In genomic region chr1:193060167-193060566, GRCm38 (mm10) we compare ENCODE assay signal across 11 mouse cellular contexts. TPM values are rescaled to one million over a fixed set of nuclear protein-coding genes. Genes with fewer than 3 reads are reported as not detected.
"Had no signal": no experiment of that assay in that cellular context is flagged by ENCODE, and none has a peak within 500 bp of the region (broad histone marks: within the 10 kb centered on the region; RNA-seq: fewer than 3 reads in every experiment).

No protein-coding gene starts in this region.

- H3K9ac ChIP-seq: liver, embryonic 13.5 days; liver, postnatal 0 days; lung, embryonic 15.5 days; midbrain, embryonic 13.5 days; neural tube, embryonic 15.5 days had no signal

- H3K4me3 ChIP-seq: liver, embryonic 13.5 days; lung, embryonic 15.5 days; midbrain, embryonic 13.5 days; myocyte; neural tube, embryonic 15.5 days had no signal

- H3K36me3 ChIP-seq: liver, embryonic 13.5 days; lung, embryonic 15.5 days; midbrain, embryonic 13.5 days; neural tube, embryonic 15.5 days had no signal

- DNase-seq: kidney, adult 18-20 months; kidney, postnatal 10 days; kidney, postnatal 4 days; liver, embryonic 13.5 days; liver, postnatal 0 days; lung, postnatal 14 days had no signal

- H3K4me2 ChIP-seq: liver, embryonic 13.5 days; lung, embryonic 15.5 days; midbrain, embryonic 13.5 days; neural tube, embryonic 15.5 days had no signal

- H3K4me1 ChIP-seq: liver, embryonic 13.5 days; lung, embryonic 15.5 days; midbrain, embryonic 13.5 days; neural tube, embryonic 15.5 days had no signal

- H3K27me3 ChIP-seq: liver, embryonic 13.5 days; lung, embryonic 15.5 days; midbrain, embryonic 13.5 days; neural tube, embryonic 15.5 days had no signal

- H3K9me3 ChIP-seq: liver, embryonic 13.5 days; lung, embryonic 15.5 days; midbrain, embryonic 13.5 days; neural tube, embryonic 15.5 days had no signal

- H3K27ac ChIP-seq: liver, embryonic 13.5 days; lung, embryonic 15.5 days; macrophage; midbrain, embryonic 13.5 days; neural tube, embryonic 15.5 days had no signal

- ATAC-seq: liver, postnatal 0 days; midbrain, embryonic 13.5 days had no signal

RNA-seq across cellular contexts. Expression of gene Syt14, which starts 24.6 kb away (rescaled TPM):
- polyA plus RNA-seq: macrophage, myocyte had no signal
